Mouse (Mus musculus) liver, embryonic 16.5 days (tissue): Measurements from ENCODE around the gene Mad2l1bp. TPM values are rescaled to one million over a fixed set of nuclear protein-coding genes. Genes with fewer than 3 reads are reported as not detected.
A peak's percentile ranks its signal among the peaks of the same experiment; 100 is the strongest.

ENCODE experiments used
- ATAC-seq: fragments of 200-750 bp; cut with Nextera tagmentation; 2 replicates; pipeline ENCODE4 v1.8.0; 2017; ENCODE audit warnings: low read depth, mild to moderate bottlenecking, moderate number of reproducible peaks, moderate library complexity
- H3K27ac ChIP-seq: fragments of 300-500 bp; sonication (generic); 2 replicates; pipeline ENCODE4 v1.5.1; 2014; ENCODE audit warnings: mild to moderate bottlenecking, low read length
- H3K27me3 ChIP-seq: fragments of 300-500 bp; sonication (generic); 2 replicates; pipeline ENCODE4 v1.6.1; 2014; ENCODE audit warnings: low read depth, low read length, mixed read lengths; ENCODE audit not compliant: control insufficient read depth, insufficient read depth
- H3K36me3 ChIP-seq: fragments of 300-500 bp; sonication (generic); 2 replicates; pipeline ENCODE4 v1.6.1; 2014; ENCODE audit warnings: mild to moderate bottlenecking; ENCODE audit not compliant: control insufficient read depth, insufficient read depth
- H3K4me1 ChIP-seq: fragments of 300-500 bp; sonication (generic); 2 replicates; pipeline ENCODE4 v1.6.1; 2014; ENCODE audit warnings: low read depth, low read length, mixed read lengths; ENCODE audit not compliant: control insufficient read depth
- H3K4me2 ChIP-seq: fragments of 300-500 bp; sonication (generic); 2 replicates; pipeline ENCODE4 v1.6.1; 2014; ENCODE audit warnings: low read depth, low read length, mixed read lengths
- H3K4me3 ChIP-seq: fragments of 300-500 bp; sonication (generic); 2 replicates; pipeline ENCODE4 v1.5.1; 2014; ENCODE audit warnings: low read depth, mild to moderate bottlenecking, low read length
- H3K9ac ChIP-seq: fragments of 300-500 bp; sonication (generic); 2 replicates; pipeline ENCODE4 v1.6.1; 2014; ENCODE audit warnings: low read depth, low read length
- H3K9me3 ChIP-seq: fragments of 300-500 bp; sonication (generic); replicated peaks from 2 replicates; pipeline ENCODE4 v1.6.1; 2016; ENCODE audit warnings: low read length; ENCODE audit not compliant: control insufficient read depth
- WGBS: fragments of 180-500 bp; shearing (Covaris S2); extraction: QIAGEN DNeasy Blood & Tissue Kit; methylation state at CpG from one replicate; pipeline ENCODE4 v1.1.7; 2014; ENCODE audit not compliant: insufficient replicate concordance; 5-methylcytosine and 5-hydroxymethylcytosine counted together
- polyA plus RNA-seq: library from polyadenylated mRNA; unstranded; fragments of >200 nt; fragmentation: Nextera tagmentation; extraction: Ambion mirVana; gene quantifications from 2 replicates; pipeline ENCODE4 v1.2.1, GENCODE M21; 2015

Mad2l1bp gene
- polyA plus RNA-seq, 1 experiment from 2014 or later: 43.3 TPM

GRCm38 (mm10) chr17:46161179-46161578 lies 7.8 kb upstream of the Mad2l1bp start:
- peaks cover 26% of the 10 kb centered on the region for H3K36me3 ChIP-seq
- ATAC-seq: no peak
- peak overlapping the region; percentile 82 for H3K27ac ChIP-seq
- peak overlapping the region; percentile 90 for H3K9ac ChIP-seq
- peak overlapping the region; percentile 86 for H3K4me3 ChIP-seq
- H3K4me1 ChIP-seq: peaks cover 45% of the 10 kb centered on the region
- no peaks in the 10 kb centered on the region for H3K9me3 ChIP-seq
- peak overlapping the region; percentile 76 for H3K4me2 ChIP-seq
- WGBS: under 1% methylated on average over 19 of the region's 19 CpGs
- H3K27me3 ChIP-seq: no peaks in the 10 kb centered on the region

- Histone ChIP-seq H3K4me1 (peaks cover 50% of the 10 kb centered on the region), H3K4me2 (peak within 1 kb of the TSS; percentile 76), H3K27ac (peak within 1 kb of the TSS; percentile 99), H3K9me3 (no peaks in the 10 kb centered on the region), H3K4me3 (peak within 1 kb of the TSS; percentile 86), H3K9ac (peak within 1 kb of the TSS; percentile 90), H3K27me3 (no peaks in the 10 kb centered on the region), H3K36me3 (peaks cover 21% of the 10 kb centered on the region)
- ATAC-seq: peak; percentile 82
- whole genome bisulfite sequencing: under 1% methylated on average over 23 of the region's 23 CpGs
These were observed 7.3 kb upstream of the Mad2l1bp start, which contains the start of gene Gtpbp2 for GRCm38 (mm10) chr17:46160686-46161085. Gene Gtpbp2 (plus strand): TSS chr17:46161032.

- H3K27me3 ChIP-seq: no peaks in the 10 kb centered on the region
- peak overlapping the region; percentile 88 for H3K9ac ChIP-seq
- H3K4me2 ChIP-seq: peak overlapping the region; percentile 63
- peak; percentile 71 for ATAC-seq
- peak overlapping the region; percentile 99 for H3K27ac ChIP-seq
- H3K4me1 ChIP-seq: peaks cover 54% of the 10 kb centered on the region
- WGBS: under 1% methylated on average over 16 of the region's 16 CpGs
- no peaks in the 10 kb centered on the region for H3K9me3 ChIP-seq
- peaks cover 16% of the 10 kb centered on the region for H3K36me3 ChIP-seq
- peak overlapping the region; percentile 86 for H3K4me3 ChIP-seq
These were observed 6.8 kb upstream of the Mad2l1bp start for GRCm38 (mm10) chr17:46160090-46160662.

- Histone ChIP-seq H3K27me3 (no peaks in the 10 kb centered on the region), H3K36me3 (peaks cover 7% of the 10 kb centered on the region), H3K4me2 (peak overlapping the region; percentile 63), H3K9ac (peak overlapping the region; percentile 88), H3K4me1 (peaks cover 56% of the 10 kb centered on the region), H3K27ac (peak overlapping the region; percentile 99), H3K4me3 (peak overlapping the region; percentile 86), H3K9me3 (no peaks in the 10 kb centered on the region)
- ATAC-seq: peak; percentile 47
- whole genome bisulfite sequencing: 11% methylated on average over 2 of the region's 2 CpGs
These were observed 5.9 kb upstream of the Mad2l1bp start for GRCm38 (mm10) chr17:46159236-46159635.

GRCm38 (mm10) chr17:46157131-46157530 lies 3.8 kb upstream of the Mad2l1bp start:
- Histone ChIP-seq H3K36me3 (no peaks in the 10 kb centered on the region; the same call in 1 of the 2 replicates), H3K27me3 (no peaks in the 10 kb centered on the region), H3K9ac (peak overlapping the region; percentile 15), H3K4me1 (peaks cover 55% of the 10 kb centered on the region), H3K9me3 (no peaks in the 10 kb centered on the region), H3K4me2 (peak overlapping the region; percentile 60), H3K4me3 (peak overlapping the region; percentile 33), H3K27ac (peak overlapping the region; percentile 96)
- 90% methylated on average over 8 of the region's 8 CpGs for WGBS
- ATAC-seq: no peak

GRCm38 (mm10) chr17:46156680-46157079 lies 3.3 kb upstream of the Mad2l1bp start:
- Histone ChIP-seq H3K36me3 (no peaks in the 10 kb centered on the region; the same call in 1 of the 2 replicates), H3K4me2 (peak overlapping the region; percentile 60), H3K9ac (peak overlapping the region; percentile 38), H3K4me3 (peak overlapping the region; percentile 33), H3K27me3 (no peaks in the 10 kb centered on the region), H3K27ac (peak overlapping the region; percentile 96), H3K9me3 (no peaks in the 10 kb centered on the region), H3K4me1 (peaks cover 52% of the 10 kb centered on the region)
- peak; percentile 60 for ATAC-seq
- WGBS: 49% methylated on average over 5 of the region's 5 CpGs

GRCm38 (mm10) chr17:46154336-46154735 lies 983 bp upstream of the Mad2l1bp start:
- ATAC-seq: no peak
- no peak overlapping the region for H3K4me2 ChIP-seq
- H3K36me3 ChIP-seq: no peaks in the 10 kb centered on the region
- H3K9me3 ChIP-seq: no peaks in the 10 kb centered on the region
- peak overlapping the region; percentile 49; the same call in 1 of the 2 replicates for H3K27ac ChIP-seq
- 69% methylated on average over 3 of the region's 3 CpGs for WGBS
- no peak overlapping the region for H3K9ac ChIP-seq
- no peak overlapping the region for H3K4me3 ChIP-seq
- peaks cover 54% of the 10 kb centered on the region for H3K4me1 ChIP-seq
- no peaks in the 10 kb centered on the region for H3K27me3 ChIP-seq

- peaks cover 32% of the 10 kb centered on the region for H3K36me3 ChIP-seq
- H3K9ac ChIP-seq: peak within 1 kb of the TSS; percentile 58
- 8% methylated on average over 37 of the region's 37 CpGs for WGBS
- H3K27ac ChIP-seq: peak within 1 kb of the TSS; percentile 51
- H3K4me3 ChIP-seq: peak within 1 kb of the TSS; percentile 59
- peak; percentile 96 for ATAC-seq
- H3K27me3 ChIP-seq: no peaks in the 10 kb centered on the region
- H3K9me3 ChIP-seq: no peaks in the 10 kb centered on the region
- peaks cover 19% of the 10 kb centered on the region for H3K4me1 ChIP-seq
- H3K4me2 ChIP-seq: peak within 1 kb of the TSS; percentile 88
These were observed 9.6 kb downstream of the Mad2l1bp start, which contains the start of gene Rsph9 for GRCm38 (mm10) chr17:46143578-46144423. Gene Rsph9 (minus strand): TSS chr17:46144216.
